Mouse (Mus musculus) brain, adult 2 months (tissue): ENCODE data around the gene Syt2.

Experiments used
- DNase-seq: peaks from one replicate; pipeline ENCODE4 v3.0.0; 2011; ENCODE audit warnings: low read depth, low spot score

Gene Syt2

DNA sequence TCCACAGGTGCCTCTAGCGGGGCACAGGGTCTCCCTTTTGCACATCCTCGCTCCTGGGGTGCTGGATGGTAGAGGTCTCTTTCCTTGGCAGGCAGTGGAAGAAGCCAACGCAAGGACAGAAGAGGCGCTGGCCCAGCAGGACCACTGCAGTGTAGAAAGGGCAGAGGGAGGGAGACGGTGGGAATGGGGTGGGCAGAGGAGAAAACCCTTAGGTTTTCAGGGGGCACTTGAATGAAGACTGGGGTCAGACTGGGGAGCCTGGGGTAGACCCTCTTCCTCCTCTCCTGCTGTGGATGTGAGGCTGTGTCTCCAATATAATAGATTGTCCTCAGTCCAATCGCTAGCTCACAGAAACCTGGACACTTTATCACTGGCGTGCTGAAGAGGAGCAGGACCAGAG, 1.1 kb downstream of the Syt2 start:
- no peak for DNase-seq

DNA sequence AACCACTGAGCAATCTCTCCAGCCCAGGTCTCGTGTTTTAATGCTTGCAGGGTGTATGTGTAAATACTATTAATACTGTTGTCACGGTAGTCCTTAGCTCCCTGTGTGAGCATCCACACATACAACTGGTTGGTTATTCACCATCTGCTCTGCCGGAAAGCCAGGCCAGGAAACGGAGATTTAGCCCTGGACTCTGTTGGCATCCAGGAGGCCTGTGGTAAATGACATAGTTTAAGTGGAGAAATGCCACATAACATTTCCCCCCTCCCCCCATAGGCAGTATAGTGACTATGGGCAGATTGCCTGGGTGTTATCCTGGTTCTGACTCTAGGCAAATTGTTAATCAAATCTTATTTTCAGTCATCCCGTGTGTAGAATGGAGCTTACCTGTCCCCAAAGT, 4.3 kb downstream of the Syt2 start:
- peak; percentile 84 for DNase-seq

DNA sequence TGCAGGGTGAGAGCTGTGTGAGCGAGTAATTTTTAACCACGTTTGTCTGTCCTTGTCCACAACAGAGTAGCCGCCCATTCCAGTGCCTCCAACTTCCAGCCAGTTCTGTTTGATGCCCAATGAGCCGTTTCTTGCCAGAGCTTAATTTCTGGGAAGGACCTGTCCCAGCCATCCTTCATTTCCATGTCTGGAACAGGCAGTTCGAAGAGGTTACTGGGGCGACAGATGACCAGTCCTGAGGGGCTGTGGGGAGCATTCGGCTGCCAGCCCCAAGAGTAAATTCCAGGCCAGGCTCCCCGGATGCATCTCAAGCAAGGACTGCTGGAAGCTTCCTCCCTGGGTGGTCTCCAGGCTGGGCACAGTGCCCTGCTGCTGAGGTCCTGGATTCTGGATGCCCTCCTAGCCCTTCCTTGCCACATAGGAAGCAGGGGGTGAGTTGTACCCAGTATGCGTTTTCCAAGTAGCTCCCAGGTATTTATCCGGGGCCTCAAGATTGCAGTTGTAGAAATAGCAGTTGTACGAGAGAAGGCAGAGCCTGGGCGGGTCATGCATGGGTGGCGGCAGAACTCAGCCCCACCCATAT, 4.9 kb downstream of the Syt2 start:
- peak; percentile 52 for DNase-seq

DNA sequence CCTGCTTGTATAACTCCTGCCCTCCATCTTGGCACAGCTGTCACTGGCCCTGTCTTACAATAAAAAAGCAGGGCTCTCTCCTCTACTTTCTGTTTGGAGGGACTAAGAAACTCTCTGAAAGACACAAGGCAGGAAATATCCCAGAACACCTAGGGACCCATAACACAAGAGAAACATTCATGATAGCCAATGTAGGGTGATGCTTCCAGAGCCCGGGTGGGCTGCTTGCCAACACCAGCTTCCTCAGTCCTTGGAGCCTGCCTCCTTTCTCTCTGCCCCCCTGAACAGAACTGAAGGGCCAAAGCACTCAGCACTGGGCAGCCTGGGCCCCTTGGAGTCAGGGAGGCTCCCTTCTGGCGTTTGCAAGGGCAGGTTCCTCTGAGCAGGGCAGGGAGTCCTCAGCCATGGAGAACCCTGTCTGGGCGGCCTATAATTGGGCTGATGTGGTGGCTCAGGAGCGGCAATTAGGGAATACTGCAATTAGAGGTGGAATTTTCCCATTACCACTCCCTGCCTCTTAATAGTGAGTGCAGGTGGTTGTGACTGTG, 5.4 kb downstream of the Syt2 start:
- peak; percentile 74 for DNase-seq

DNA sequence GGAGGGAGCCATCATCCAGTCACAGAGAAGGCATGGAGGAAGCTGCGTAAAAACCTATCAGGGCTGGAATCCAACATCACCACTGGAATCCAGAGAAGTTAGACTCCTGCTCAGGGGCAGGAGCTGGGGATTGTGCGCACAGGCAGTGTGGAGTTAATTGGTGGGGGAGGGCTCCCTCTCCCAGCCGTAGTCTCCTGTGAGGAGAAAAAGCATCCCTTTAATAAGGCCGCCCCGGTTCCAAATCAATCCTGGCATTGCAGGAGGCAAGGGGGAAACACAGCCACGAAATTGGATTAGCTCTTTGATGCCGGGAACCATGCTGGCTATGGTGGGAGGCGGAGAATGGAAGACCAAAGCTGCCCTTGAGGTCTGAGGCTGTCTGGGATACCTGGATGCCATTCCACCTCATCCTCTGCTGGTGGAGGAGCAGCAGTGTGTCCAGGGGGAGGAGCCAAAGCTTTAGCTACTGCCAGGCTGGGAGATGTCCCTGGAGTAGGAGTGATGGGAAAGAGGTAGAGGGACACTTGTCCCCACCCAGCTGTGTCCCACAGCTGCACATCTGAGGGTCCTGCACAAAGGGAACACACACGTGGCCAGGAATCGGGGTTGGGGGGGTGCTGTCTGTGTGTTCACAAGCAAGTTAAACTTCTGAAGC, 7.3 kb downstream of the Syt2 start:
- DNase-seq, result no peak

DNA sequence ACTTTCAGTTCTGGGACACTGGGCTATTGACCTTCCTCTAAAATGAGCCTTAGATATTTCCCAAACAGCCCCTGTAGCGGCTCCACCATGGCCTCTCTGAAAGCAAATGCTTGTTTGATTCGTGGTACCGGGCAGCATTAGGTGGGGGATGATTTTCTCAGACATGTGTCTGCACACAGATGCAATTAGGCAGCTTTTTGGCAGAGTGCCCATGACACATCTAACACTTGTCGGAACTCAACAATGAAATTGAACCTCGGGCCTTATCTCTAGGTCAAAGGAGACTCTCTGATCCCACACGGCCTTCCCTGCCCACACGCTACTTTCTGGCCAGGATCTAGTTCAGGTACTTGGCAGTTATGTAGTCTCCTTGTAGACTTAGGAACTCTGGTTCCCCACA, 12.4 kb downstream of the Syt2 start:
- no peak for DNase-seq

DNA sequence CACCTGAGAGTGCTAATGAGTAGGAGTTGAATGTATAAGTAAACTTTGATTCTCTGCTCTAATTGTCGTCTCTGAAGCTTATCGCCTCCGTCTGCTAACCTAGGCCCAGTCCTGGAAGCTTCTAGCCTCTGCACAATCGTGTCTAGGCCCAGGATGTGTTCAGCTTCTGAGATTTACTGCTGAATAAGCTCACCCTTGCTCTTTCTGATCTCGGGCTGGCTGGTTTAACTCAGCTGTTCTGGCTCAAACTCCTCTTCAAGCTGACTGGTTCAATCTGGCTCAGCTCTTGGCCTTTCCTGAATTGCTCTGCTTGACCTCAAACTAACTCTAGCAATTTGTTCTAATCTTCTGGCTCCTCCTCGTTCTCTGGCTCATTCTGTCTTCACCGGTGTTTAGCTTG, 13.7 kb downstream of the Syt2 start:
- DNase-seq, result no peak

DNA sequence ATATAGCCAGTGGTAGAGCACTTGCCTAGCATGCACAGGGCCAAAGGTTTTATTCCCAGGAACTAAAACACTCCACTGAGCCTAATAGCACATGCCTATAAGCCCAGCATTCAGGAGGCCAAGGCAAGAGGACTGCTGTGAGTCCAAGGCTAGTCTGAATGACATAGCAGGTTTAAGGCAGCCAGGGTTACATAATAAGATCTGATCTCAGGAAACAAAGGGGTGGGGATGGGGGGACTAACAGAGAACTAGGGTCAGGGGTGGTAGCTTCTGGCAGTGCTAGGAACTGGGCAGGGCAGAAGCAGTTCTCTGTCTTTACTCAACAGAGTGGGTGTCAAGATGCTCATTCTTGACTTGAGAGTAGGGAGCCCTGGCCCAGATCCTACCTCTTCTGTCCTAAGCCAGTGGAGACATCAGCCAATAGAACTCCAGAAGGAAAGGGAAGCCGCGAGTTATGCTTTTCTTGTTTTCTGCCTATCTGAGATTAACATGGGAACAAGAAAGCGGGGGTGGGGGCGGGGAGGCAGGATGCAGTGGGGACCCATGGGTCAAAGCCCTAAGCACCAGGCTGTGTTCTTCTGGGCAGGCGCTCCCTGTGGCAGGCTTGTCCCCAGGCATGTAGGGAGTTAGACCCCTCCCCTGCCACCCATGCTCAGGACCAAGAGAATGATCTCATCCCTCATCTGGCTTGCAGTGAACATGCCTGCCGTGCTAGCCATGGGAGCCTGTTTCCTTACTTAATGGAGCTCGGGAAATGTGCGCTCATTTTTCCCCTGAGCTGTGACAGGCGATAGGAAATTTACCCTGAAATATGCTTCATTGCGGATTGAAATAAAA, 25.0 kb downstream of the Syt2 start:
- no peak for DNase-seq

DNA sequence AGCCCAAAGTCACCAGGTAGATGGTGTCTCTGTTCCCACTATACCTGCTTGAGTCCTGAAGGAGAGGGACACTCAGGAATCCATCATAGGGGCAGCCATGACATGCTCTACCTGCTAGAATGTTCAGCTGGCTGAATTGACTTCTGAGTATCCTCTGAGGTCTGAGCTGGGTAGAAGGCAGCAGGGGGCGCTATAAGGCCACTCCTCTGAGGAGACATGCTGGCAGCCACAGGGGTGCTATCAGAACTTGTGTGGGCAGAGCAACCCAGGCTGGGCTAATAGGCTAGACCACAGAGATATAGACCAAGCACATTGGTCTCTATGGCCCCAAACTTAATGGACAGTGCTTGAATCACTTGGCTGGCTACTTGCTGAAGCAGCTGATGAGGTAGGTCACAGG, 27.8 kb downstream of the Syt2 start:
- DNase-seq, result peak; percentile 74

DNA sequence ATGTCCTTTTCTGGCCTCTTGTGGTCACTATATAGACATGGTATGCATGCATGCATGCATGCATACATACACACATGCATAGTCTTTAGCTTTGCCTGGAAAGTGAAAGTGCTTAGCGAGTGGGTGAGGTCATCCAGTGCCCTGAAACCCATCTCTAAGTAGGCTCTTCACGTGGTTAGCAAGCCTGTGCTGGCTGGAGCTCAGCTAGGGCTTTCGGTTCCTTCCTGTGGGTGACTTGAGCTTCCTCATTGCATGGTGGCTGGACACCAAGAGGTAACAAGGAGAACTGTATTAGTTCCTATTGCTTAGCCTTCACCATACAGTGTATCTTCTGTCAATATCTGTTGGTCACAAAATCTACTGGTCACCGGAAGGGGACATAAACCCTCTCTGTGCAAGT, 33.0 kb downstream of the Syt2 start:
- no peak for DNase-seq

DNA sequence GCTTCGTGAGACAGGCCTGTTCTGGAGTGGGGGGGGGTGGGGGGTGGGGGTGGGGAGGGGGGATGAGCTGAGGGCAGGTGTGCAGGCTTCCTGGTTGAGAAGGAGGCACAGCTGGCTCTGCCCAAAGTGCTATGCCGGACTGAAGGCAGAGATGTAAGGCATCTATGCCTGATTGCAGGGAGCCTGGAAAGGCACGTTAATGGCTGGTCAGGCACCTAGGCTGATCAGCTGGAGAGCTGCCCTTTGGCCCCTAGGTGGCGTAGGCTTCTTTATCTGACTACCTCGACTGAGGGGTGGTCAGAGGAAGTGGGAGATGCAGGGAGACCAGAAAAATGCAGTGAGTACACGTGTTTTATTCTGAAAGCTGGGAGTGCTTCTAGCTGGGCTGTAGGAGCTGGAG, 34.1 kb downstream of the Syt2 start:
- no peak for DNase-seq

DNA sequence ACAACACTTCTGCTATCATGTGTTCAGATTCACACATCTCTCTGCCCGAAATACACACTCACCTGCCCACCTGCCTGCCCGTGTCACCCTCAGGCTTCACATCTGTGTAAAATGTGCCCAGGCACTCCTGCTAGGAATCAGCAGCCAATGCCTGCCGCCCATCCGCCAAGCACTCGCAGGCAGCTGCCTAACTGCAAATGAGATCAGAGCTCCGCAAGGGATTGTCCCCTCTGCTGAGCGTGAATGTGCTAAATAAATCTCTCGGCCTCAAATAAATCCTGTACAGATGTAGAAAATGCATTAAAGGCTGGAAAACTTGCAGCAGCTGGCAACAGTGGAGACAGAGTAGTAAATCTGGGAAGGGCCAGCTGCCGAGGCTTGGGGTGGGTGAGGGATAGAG, 36.0 kb downstream of the Syt2 start:
- peak; percentile 68 for DNase-seq

DNA sequence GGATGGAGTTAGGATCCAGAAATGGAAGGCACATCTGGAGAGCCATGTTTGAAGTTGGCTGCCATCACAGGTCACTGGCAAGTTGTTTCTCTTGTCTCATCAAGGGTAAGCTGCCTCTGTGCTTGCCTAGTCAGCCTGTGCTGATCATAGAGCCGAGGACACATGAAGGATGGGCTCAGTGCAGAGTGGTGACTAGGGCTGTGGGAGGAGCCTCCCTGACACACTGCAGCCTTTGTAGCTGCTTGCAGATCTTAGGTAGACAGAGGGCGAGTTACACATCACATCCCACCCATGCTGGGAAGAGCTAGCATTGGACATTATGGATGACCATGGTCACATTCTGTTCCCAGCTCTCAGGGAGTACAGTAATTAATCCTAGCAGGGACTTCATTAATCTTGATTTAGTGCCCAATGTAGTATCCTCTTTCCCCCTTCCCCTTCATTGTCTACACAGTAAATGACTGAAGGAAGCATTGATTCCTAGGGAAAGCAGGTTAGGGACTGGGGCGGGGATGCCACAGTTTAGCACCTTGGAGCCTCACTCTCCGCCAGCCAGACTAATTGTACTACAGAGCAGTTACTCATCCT, 40.5 kb downstream of the Syt2 start:
- no peak for DNase-seq

DNA sequence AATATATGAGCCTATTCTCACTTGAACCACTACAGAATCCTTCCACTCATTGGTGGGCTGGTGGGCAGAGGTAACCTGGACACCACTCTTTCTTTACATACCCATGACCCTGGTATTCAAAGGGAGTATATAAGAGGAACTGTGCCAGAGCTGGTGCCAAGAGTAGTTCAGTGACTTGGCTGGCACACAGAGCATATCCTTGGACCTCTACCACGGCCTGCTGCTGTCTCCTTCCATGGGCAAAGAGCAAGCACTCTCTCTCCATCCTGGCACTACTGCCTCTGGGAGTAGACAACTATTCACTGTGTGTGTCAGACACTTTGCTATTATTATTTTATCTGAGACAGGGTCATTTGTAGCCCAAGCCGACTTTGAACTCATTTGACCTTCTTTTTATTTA, 49.8 kb downstream of the Syt2 start:
- DNase-seq, result peak; percentile 48

DNA sequence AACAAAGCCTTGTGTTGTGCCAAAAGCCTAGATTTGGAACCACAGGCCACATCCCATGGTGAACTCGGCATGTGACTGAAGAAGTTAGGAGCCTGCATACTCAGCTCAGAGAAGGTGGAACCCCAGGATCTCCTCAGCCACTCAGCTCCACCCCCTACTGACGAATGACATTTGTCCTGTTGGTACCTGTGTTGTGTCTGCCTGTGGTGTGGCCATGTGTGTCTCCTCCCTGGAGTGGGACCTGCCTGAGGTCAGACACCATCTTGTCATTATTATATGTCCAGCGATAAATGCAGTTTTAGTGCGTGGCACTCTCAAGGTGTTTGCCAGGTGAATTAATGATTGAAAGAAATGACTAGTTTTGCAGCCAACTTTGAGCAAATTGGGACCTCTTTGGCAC, 50.6 kb downstream of the Syt2 start:
- no peak for DNase-seq

DNA sequence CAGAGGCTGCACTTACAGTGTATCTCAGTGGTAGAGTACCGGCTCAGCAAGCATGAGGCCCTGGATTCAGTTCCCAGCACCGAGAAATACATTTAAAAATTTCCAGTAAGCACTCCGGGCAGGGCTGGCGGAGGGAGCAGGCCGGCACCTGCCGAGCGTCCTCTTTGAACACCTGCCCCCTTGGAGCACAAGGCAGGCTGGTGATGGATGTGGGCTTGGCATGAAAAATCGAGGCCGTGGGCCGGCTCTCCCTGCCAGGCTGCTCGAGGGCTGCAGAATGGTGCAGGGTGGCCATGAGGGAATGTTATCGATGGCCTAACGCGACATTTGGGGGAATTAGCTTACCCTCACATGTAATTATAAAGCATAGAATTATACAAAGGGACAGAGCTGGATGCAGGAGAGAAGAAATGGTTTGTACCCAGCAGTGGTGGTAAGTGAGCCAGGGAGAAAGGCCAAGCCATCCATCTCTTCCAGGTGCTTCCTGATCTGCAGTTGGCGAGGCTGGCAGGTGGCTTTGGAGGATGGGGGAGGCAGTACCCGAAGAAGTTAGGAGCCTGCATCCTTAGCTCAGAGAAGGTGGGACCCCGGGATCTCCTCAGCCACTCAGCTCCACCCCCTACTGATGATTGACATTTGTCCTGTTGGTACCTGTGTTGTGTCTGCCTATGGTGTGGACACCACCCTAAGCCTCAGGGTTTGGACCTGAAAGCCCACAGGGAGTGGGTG, 51.2 kb downstream of the Syt2 start:
- DNase-seq, result peak; percentile 85

DNA sequence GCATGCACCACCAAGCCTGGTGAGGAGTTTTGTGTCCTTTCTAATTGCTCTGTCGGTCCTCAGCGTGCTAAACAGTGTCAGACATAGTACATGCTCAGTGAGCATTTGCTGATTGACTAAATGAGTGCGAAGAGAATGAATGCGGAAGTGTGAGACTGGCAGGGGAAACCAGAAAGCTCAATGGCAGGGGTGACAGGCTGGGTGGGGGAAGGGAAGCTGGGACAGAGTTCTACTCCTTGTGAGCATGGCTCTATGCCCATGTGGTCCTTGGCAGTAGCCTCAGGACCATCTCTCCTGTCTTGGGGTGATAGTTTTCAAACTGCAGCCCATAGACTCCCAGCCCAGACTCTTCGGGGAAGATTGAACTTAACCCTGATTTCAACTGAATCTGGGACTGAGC, 52.0 kb downstream of the Syt2 start:
- DNase-seq, result peak; percentile 56

DNA sequence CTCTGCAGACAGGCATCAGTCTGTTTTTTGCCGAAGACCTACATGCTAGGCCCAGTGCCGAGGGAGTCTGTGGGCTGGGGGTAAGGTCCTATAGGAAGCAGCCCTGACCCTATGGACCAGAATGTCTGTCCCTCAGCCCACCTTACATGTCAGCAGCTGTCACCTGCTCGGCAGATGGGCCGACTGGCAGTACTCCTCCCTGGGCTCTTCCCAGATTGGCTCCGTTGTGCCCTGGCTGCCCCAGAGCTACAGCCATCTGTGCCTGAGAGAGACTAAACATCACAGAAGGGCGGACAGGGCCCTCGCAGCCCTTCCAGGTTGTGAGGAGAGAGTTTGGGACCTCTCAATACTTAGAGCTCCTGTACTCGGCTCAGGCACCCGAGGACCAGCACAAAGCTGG, 52.9 kb downstream of the Syt2 start:
- peak; percentile 95 for DNase-seq

DNA sequence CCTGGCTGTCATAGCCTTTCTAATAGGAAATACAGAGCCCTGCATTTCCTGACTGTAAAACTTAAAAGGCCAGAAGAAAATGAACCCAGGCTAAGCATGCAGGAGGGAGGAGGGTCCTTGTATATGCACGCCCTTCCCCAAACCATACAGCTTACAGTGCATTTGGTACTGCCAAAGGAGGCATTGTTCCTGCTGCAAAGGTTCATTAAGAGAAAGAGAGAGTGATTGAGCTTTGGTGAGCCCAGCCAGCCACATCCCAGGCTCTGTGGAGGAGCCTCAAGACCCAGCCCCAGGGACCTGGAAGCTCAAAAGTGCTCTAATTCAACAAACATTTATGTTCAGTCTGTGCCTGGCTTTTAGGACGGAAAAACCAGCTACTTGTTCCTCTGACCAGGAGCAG, 53.7 kb downstream of the Syt2 start:
- DNase-seq, result no peak

DNA sequence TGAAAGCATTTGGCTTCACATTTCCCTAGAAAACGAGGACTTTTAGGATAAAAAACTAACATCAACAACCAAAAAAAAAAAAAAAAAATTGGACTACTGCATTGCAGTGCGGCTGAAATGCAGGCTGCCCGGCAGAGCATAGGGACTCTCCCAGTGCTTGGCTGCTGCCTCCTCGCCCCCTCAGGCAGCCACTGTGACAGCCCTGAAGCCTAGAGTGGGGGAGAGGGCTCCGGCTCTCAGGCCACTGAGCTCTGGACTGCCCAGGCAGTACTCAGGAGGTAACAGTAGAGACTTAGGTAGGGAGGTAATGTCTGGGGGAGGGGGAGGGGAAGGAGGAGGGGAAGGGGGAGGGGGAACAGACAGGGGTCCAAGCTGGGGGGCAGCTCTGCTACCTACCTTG, 54.2 kb downstream of the Syt2 start:
- no peak for DNase-seq

DNA sequence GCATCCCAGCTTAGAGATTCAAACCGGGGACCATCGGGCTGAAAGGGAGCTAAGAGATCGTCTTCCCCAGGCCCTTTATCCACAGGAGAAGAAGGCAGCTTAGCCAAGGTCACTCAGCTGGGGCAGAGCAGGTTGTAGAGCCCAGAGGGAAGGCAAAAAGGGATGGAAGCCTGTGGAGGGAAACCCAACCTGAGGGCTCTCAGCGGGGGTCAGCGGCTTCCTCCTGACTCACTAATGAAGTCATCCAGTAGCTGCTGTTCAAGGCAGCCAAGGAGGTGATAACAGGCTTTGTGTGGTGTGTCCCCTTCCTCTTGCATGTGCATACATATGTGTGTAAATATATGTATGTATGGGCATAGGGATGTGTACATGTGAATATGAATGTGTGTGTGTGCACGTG, 54.7 kb downstream of the Syt2 start:
- no peak for DNase-seq

DNA sequence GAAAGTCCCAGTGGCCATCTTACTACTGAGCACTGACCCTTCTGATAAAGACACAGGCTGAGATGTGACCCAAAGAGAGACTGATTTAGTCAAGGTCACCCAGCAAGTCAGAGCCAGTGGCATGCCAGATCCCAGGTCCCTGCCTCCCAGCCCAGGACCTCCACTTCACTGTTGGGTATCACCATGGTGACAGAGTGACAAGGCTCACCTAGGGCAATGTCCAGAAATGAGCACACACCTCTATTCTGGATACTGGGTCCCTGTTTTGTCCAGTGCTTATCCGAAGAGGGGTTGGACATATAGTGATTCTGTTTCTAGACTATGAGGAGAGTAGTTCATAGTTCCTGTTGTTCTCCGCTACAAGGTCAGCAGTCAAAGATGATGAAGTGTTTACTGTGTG, 56.8 kb downstream of the Syt2 start:
- DNase-seq, result no peak
